Mouse (Mus musculus) olfactory bulb, adult 2 months (tissue): ENCODE results near the gene Slc39a11.

Experiments
- CTCF ChIP-seq: fragments of 200-500 bp; IDR thresholded peaks from 2 replicates; pipeline ENCODE4 v1.5.1; 2012; ENCODE audit warnings: low read depth, mild to moderate bottlenecking, low read length, moderate library complexity; ENCODE audit not compliant: insufficient read depth
- POLR2A ChIP-seq: fragments of 200-500 bp; IDR thresholded peaks from 2 replicates; pipeline ENCODE4 v1.6.1; 2012; ENCODE audit warnings: mild to moderate bottlenecking, low read depth, low read length, moderate library complexity; ENCODE audit not compliant: insufficient read depth

DNA sequence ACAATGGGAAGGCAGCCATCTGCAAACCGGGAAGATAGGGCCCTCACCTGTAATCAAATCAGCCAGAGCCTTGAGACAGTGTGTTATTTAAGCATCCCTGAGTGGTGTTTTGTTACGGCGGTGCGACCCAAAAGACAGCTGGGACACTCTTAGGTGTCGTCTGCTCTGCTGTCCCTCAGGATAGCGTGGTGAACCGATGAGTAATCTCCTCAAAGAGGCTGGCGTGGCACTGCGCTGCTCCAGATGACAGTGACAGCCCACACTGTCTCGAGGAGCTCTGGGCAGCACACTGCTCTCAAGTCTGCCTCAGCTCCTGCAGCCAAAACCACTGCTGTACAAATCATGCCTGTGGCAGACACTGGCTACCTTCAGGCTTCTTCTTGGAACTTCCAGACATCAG lies 133.7 kb downstream of the Slc39a11 start:
- TF ChIP-seq CTCF: no peak
- no peak for TF ChIP-seq POLR2A
